Mouse (Mus musculus): Measurements from ENCODE around the gene Vps26c.

Vps26c gene

DNA sequence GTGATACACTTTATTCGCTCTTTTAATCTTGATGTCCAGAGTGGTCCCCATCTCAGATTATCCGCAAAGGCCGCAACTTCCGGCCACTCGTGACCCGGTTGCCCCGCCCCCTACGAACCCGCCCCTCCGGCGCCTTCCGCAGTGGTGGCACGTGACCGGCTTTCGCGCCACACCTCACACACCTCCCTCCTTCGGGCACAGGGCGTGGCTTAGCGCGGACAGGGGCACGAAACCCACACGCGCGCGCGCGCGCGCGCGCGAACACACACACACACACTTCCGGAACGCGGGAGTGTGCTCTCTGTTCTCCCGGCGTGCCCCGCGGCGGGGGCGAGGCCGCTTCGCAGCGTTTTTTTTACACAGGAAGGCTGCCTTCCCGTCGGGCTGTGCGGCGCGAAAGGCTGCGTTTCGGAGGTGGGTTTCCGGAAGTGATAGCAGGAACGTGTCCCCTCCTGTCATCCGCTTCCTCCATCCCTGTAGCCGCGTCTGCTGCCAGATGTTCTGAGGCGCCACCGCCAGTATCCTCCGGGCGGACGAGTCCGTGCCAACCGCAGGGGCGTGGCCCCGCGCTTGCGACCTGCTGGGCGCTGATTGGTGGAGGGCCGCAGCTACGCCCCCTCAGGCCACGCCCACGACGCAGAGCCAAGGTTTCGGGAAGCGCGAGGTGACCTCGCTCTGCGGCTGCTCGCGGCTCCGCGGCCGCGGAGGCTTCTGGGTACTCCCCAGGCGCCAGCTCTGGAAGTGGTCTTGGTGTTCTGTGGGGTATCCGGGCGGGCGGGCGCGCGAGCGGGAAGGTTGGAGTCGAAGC, at the start of gene Vps26c:
Vps26c (minus strand) TSS at position 487 of the 808 bp plus-strand sequence.
- peak; percentile 96 for DNase-seq (ENCODE audit: low spot score in 2 of 2)

DNA sequence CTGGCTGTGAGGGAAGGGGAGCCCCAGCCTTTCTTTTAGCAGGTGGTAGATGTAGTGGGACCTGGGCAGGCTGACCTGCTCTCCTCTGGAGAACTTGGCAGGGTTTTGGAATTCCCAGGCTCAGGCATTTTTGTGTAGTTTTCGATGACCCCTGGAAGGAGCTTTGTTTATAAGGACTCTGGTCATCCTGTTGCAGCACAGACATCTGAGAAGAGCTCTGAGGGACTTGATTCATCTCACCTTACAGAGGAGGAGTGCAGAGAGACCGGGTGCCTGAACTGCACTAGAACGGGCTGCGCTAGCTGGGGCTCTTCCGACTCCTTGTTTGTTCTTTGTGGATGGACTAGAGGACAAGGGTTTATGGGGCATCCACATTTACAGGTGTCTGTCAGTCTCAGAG, 49.1 kb upstream of the Vps26c start:
- DNase-seq (ENCODE audit: low spot score in 2 of 2): no peak

DNA sequence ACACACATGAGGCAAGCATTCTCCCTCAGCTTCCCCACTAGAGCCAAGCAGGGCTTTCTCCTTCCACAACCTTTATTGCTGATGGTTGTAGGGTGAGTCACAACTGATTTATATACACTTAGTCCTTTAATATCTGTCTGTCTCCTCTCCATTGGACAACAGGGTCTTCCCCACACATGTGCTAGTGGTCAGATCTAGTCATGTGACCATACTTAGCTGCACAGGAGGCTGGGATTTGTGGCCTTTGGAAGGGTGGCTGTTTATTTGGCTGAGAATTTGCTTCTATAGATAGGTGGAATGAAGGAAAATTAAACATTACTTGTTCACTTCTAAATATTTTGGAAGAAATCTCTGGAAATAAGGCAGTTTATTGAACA, 48.1 kb upstream of the Vps26c start:
- DNase-seq (ENCODE audit: low spot score in 2 of 2): no peak

DNA sequence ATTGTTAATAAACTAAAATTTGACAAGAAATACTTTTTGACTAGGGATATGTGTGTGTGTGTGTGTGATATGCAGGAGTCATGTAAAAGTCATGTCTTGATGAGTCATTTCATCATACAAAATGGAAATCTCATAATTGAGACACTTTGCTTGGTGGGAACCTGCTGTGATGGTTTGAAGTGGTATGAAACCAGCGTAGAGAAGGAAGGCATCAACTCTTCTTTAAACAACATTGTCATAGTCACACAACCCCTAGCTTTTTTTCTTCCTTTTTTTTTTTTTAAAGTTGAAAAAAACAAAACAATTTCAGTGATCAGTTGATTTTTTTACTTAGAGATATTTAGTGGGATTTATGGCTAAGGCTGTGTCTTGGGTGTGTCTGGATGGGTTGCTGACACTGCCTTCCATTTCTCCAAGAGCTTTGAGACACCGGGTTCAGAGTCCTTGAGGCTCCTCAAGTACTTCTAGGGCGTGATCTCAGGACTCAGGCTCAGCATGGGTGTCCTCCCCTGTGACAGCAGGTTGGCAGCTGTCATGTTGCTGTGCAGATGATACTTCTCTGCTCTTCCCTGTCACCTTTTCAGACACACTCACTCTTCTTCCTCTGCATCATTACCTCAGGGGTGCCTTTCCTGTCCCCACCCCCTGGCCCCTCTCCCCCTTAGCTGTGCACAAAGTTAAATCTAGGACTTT, 47.5 kb upstream of the Vps26c start:
- DNase-seq (ENCODE audit: low spot score in 2 of 2): no peak

DNA sequence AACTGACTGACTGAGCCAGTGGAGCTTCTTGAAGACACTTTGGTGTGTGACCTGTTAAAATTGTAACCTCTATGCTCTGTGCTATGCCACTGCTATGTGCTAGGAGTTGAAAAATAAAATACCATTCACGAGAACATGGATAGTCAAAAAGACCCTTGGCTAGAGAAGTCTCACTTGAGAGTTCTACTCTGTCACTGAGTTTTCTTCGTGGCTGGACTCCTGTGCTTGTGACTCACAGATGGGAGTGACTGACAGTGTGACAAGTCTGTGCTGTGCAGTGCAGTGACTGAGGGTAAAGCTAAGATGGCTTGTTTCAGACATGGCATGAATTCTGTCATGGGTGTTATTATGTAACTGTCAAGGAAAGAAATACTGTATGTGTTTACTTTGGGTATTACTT, 45.8 kb upstream of the Vps26c start:
- no peak for DNase-seq (ENCODE audit: low spot score in 2 of 2)

DNA sequence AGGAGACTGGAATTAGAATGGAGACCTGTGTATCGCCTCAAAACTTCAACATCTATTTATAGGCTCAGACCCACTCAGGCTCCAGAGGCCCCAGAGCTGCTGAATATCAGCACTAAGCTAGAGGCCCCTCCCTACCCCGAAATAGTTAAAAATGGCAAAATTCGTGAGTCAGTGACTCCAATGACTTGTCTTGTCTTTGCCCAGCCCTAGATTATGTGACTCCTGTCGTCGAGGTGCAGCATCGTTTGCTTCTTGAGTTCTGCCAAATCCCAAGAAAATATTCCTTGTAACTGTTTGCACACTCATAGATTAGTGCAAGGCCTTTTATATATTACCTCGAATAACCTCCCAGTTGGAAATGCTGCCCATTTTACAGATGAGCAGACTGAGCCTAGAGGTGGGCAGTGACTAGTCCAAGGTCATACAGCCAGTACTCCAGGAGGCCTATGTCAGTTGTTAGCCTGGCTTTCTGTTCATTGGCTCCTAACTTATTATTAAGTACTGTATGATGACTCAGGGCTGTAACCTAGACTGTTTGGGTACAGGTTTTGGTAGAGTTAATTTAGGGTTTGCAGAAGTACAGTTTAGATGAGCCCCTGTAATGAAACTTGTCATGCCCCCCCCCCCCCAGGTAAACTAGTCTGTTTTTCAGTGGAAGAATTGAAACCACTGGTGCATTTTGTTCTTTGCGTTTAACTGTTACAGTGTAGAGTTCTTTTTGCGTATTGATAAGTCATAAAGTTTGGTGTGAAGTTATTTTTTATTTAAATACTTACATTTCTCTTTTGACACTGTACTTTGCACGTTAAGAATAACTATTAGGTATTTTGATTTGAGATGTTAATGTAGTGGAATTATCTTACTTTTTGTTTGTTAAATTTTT, 44.7 kb upstream of the Vps26c start:
- no peak for DNase-seq (ENCODE audit: low spot score in 2 of 2)

DNA sequence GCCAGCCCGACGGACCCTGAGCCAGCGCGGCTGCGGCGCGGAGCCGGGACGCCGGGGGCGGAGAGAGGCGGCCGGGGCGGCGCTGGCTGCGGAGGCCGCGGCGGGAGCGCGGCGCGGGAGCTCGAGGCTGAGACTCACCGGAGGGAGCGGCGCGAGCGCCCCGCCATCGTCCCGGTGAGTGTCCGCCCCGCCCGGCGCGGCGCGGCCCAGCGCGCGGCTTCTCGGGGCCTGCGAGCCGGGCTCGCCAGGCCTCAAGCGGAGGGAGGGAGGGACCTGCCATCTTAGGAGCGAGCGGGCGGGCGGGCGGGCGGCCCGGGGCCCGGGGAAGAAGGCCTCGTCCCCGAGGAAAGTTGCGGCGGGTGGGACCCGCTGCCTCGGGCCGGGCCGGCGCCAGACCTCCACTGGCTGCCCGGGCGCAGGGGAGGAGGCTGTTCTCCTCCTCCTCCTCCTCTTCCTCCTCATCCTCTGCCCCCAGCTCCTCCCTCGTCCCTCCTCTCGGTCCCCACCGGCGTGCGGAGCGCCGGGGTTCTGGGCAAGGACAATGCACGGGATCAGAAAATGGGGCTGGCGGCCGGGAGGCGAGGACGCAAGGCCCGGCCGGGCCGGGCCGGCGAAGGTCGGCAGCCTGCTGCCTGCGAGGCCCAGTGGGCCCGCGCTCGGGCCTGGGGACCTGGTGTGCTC, 43.9 kb upstream of the Vps26c start:
- peak; percentile 60 to 70 for DNase-seq (ENCODE audit: low spot score in 2 of 2)

DNA sequence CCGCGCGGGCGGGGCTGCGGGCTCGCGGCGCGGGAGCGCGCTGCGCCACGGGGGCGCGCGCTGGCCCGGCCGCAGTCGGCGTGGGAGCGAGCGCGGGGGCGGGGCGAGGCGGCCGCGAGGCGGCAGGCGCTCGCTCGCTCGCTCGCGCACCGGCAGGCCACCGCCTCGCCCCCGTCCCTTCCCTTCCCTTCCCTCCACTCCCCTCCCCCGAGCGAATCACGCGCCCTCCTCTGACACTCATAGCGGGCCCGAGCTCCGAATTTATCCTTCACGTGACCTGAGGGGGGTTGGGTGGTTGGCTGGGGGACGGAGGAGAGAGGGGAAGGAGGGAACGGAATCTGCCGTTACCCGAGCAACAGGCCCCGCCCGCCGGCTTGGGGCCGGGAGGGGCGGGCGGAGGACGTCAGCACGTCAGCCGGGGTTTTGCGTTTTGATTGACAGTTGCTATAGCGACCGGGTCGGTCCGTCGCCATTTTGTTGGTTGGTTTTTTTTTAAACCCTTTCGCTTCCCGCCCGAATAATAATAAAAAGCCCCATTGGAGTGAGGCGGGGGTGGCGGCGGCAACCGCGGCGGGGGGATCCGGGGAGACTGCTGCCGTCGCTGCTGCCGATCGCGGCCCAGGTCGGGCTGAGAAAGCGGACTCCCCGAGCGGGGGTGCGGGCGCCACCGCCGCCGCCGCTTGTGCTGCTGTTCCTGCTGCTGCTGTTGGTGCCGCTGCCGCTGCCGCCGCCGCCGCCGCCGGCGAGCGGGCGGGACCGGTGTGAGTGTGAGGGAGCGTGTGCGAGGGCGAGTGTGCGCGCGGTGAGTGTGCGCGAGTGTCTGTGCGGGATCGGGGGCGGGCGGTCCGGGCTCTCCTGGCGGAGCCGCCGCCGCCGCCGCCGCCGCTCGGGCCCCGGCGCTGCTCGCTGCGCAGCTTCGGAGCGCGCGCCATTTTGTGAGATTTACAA, 42.9 kb upstream of the Vps26c start, which contains the start of gene Dyrk1a:
Dyrk1a (plus strand) TSS at position 782 of the 948 bp plus-strand sequence.
- DNase-seq (ENCODE audit: low spot score in 2 of 2): peak; percentile 98 to 99

DNA sequence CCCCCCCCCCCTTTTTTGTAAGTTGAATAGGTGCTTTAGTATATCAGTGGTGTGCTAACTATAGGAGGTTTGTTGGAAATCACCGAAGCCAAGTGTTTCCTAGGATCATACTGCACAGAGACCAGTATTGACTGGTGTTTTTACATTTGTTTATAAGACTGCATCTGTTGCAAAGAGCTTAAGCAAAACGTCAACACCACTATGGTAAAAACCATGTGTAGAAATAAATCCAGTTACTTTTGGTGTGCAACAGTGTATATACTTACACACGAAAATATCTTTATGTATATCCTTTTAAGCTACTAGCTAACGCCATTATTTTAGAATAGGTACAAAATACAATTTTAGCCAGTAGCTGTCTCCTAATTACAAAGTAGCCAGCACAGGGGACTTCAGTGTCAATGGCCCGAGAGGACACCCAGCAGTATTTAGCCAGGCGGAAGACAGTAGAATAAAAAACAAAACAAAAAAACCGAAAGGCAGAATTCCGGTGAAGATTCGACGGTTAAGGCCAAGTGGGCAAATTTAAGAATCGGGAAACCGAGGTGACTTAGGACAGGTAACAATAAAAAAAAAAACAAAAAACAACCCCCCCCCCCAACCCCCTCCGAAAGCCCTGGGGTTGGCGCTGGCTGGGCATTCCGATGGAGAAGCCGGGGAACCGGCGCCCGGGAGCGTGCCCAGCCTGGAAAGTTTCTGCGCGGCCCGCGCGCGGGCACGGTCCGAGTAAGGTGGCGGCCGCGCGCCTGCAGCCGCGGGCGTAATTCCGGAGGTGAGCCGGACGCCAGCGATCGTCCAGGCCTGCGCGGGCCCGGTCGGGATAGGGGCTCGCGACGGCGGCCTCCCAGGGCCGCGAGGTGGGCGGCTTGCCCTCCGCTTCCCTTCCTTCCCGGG, 42.0 kb upstream of the Vps26c start:
- peak; percentile 74 to 75 for DNase-seq (ENCODE audit: low spot score in 2 of 2)

DNA sequence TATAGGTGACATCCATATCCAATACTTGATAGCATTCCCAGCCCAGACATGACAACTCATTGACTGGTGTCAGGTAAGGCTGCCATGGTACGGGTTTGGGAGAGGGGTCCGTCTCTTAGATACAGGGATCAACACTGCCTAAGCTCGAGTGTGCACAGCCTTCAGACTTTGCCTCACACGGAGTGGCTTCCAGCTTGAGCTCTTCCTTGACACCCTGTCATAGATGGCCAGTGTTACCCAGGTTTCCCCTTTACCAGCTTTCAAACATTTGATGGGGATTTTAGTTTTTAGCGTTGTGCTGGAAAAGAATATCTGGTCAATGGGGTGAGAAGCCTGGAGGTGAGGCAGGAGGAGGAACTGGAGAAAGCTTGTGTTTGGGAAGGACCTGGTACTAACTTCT, 41.1 kb upstream of the Vps26c start:
- DNase-seq (ENCODE audit: low spot score in 2 of 2): no peak

DNA sequence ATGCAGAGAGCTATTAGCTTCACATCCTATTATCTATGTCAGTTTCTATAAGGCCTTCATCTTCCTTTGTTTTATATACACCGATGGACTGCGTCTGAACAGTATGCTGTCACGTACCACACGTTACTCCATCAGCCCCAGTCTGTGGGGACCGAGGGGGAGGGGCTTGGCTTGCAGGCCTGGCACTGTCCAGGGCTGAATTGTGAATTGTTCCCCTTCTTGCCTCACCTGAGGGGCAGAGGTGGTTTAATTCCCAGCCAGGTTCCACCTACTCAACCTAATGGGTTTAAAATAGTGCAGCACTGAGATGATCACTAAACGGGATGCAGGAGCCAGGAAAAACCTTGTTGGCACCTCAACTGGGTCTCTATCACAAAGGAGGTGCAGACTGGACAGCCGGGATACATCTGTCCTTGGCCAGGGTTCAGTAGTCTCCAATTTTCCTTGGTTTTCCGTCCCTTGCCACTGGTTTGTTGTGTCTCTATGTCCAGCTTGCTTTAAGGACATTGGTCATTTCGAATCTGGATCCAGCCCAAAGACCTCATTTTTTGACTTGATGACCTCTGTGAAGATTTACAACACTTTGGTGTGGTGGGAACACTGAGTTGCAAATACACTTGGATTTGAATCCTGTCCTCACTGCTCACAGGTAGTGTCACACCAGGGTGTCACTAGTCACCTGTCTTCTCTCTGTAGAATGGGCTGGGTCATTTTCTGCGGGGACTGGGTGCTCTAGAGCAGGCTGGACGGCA, 40.4 kb upstream of the Vps26c start:
- DNase-seq (ENCODE audit: low spot score in 2 of 2): no peak

DNA sequence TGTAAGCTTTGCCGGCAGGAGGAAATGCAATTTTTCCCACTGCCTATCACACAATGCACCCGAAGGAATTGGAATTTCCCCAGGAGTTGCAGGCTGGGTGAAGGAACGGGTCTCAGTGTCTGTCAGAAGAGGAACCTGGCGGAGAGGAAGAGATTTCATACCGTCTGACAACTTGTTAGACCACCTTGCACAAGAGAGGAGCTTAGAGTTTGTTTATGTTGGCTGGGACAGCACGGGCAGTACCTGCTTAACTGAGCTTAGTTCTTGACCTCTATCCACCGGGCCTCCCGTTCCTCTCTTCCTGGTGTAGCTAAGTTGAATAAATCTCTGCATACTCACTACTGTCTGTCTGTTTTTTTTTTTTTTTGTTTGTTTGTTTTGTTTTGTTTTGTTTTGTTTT, 39.5 kb upstream of the Vps26c start:
- DNase-seq (ENCODE audit: low spot score in 2 of 2): no peak

DNA sequence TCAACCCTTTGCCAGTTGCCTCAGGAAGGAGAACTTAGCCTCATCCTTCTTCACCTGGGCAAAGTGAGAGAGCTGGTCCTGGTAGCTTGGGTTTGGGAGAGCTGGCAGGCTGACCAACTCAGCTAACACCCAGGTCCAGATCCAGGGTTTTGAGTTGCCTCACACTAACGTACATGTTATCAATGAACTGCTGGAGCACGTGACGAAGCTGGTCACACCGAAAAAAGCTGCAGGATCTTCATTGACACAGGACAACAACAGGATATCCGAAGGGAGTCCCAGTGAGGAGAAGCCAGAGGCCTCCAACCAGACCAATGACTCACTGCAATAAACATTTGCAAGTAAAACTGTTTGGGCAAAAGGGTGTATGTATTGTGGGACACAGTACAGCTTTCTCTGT, 34.0 kb upstream of the Vps26c start:
- no peak for DNase-seq (ENCODE audit: low spot score in 2 of 2)

DNA sequence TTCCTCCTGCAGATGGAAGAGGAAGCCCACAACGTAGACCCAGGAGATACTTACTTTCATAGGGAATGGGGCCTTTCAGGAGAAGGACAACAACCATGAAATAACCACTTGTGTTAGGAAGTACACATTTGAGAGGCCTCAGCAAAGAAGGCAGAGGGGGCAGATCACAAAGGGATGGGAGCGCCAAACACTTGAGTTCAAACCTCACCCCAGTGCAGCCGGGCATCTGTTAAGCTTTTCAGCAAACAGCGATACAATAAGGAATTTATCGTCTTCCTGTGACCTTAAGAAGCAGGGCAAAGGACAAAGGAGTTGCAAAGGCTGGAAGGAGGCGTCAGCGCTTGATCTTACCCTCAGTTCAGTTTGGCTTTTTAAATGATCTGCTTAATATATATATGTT, 33.2 kb upstream of the Vps26c start:
- no peak for DNase-seq (ENCODE audit: low spot score in 2 of 2)

DNA sequence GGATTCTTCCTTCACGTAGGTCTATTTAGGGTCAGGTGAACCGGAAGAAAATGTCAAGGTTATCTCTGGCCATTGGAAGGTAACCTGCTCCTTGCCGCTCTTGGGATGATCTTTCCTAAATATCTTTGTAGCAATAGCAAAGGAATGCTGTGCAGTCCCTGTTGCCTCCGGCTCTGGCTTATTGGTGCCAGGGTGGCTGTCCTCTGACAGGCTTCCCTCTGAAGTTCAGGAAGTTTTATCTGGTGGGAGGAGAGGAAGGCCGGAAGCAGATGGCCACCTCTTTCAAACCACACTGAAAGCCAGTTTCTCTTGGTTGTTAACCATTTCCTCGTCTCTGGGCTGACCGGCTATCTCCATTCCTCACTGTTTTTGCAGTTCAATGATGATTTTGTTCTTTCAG, 32.7 kb upstream of the Vps26c start:
- no peak for DNase-seq (ENCODE audit: low spot score in 2 of 2)

DNA sequence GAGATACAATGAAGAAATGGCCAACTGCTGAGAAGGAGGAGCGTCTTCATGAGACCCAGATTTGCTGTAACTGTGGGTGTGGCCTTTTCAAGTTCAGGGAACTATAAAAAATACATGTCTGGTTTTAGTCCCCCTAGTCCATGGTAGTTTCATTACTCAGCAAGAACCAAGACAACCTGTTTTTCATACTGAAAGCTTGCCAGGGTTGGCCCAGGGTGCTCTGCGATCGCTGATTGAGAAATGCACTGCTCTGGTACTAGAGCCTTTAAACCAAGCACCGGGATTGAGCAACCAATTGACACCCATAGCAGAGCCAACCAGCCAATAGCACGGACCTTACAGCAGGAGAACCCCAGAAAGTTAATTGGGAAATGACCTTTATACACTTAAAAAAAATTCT, 29.6 kb upstream of the Vps26c start:
- DNase-seq (ENCODE audit: low spot score in 2 of 2): peak in 1 of 2 experiments; percentile 52

DNA sequence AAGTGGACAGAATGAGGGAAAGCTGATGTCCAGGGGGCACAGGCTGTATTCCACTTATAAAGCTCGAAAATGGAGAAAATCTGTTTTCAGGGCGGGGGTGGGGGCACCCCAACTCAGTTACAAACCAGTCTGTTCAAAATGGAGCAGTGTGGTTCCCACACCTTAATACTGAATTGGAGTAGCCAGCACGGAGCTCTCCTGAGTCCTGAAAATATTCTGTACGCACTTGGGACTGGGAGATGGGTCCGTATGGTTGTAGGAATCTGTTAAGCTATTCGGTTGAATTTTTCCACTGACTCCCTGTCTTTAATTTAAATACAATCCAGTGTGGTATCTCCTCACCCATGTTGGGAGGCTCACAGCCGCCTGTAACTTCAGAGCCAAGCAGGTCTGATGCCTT, 28.7 kb upstream of the Vps26c start:
- DNase-seq (ENCODE audit: low spot score in 2 of 2): no peak

DNA sequence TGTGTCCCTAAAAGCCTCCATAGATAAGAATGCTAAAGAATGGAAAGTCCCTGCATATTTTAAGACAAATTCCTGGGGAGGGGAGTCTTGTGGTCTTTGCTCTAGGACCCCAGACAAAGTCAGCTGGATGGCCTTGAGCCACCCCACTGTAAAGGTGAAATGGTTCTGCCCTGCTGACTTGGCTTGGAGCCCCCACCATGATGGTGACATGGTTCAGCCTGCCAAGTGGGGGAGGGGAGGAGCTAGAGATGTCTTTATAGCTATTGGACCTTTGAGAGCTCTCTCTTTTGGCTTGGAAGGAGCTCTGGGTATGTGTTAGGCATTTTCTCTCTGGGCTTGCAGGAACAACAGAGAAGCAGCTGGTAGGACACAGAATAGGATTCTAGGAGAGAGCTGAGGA, 25.3 kb upstream of the Vps26c start:
- no peak for DNase-seq (ENCODE audit: low spot score in 2 of 2)

DNA sequence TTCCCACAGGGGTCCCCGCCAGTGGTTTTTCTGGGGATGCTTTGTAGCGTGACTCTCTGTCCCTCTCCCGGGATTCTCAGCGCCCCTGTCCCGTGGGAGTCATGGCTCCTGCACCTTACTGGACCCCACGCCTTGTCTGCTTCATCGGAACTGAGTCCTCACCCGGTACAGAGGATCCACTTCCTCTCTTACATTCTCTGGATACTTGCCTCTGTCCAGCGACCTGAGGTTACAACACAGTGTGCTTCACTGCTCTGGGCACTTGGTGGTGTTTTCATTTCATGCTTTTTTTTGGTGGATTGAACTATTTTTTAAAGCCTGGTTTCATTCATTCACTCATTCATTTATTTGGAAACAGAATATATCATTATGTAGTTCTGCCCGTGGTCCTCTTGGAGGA, 23.2 kb upstream of the Vps26c start:
- no peak for DNase-seq (ENCODE audit: low spot score in 2 of 2)
